Mouse (Mus musculus) monocyte, adult 2 months (primary cell): ENCODE data around the gene Setd3.

Experiments used
- DNase-seq, 2 experiments: peaks; one replicate each; pipeline ENCODE4 v3.0.0; 2022; ENCODE audit warnings: low spot score in 2 of 2, low read depth in 1 of 2

Setd3 gene

GRCm38 (mm10) chr12:108203895-108204294, 24.8 kb upstream of the Setd3 start:
- DNase-seq, result no peak

- no peak for DNase-seq
Observed at GRCm38 (mm10) chr12:108200094-108200493, 21.0 kb upstream of the Setd3 start.

DNA sequence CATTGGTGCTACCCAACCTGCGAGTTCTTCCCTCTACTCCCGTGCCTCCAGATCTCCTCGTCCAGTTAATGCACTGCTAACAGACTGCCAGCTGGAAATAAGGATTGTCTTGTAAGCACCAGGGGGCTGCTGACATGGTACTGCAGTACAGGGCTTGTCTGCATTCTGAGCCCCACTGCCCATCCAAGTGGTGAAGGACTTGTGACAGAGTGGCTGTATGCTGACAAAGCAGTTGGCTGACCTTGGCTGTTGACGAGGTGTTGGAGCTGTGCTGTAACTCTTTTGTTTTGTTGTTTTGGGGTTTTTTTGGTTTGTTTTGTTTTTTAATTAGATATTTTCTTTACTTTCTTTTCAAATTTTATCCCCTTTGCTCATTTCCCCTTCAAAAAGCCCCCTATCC, 19.3 kb upstream of the Setd3 start:
- no peak for DNase-seq

DNA sequence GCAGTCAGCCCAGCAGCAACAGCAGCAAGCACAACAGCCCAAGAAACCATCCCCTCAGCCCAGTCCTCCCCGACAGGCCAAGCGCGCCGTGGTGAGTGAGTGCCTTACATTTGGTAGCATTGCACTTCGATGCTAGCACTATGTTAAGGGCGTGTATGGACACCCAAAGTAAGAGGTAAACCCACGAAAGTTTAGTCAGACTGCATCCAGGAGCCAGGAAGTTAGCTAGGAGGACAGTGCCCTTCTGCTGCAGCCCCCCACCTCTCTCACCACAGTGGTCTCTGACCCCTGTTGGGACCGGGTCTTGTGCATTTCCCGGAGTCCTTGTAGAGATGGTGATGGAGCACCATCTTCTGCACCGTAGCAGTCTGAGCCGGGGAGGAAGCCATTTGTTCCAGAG, 16.6 kb upstream of the Setd3 start:
- no peak for DNase-seq

DNA sequence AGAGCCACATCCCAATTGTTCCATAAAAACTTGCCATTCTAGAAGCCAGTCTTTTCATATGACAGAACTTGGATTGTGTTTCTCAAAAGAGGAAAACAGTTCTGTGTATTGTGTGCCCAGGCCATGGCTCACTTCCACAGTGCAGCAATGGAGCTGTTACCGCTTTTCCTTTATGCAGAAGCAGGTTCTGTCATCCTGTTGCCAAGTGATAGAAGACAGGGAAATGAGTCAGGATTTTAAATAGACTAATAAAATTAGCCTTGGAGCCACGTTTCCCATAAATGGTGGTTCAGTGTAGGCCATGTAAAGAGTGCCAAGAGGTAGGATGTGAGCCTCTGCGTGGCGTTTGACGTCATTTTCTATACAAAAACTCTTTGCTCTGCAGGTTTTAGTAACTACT, 14.8 kb upstream of the Setd3 start:
- no peak for DNase-seq

- DNase-seq, result no peak
Observed at GRCm38 (mm10) chr12:108187541-108188091, 8.5 kb upstream of the Setd3 start.

- DNase-seq, result no peak
Observed at GRCm38 (mm10) chr12:108181716-108182115, 2.6 kb upstream of the Setd3 start.

GRCm38 (mm10) chr12:108179321-108180266, 480 bp upstream of the Setd3 start, which contains the start of gene Ccnk:
Gene Ccnk, plus strand, starts transcription at chr12:108179579.
- DNase-seq, result peak; percentile 98

DNA sequence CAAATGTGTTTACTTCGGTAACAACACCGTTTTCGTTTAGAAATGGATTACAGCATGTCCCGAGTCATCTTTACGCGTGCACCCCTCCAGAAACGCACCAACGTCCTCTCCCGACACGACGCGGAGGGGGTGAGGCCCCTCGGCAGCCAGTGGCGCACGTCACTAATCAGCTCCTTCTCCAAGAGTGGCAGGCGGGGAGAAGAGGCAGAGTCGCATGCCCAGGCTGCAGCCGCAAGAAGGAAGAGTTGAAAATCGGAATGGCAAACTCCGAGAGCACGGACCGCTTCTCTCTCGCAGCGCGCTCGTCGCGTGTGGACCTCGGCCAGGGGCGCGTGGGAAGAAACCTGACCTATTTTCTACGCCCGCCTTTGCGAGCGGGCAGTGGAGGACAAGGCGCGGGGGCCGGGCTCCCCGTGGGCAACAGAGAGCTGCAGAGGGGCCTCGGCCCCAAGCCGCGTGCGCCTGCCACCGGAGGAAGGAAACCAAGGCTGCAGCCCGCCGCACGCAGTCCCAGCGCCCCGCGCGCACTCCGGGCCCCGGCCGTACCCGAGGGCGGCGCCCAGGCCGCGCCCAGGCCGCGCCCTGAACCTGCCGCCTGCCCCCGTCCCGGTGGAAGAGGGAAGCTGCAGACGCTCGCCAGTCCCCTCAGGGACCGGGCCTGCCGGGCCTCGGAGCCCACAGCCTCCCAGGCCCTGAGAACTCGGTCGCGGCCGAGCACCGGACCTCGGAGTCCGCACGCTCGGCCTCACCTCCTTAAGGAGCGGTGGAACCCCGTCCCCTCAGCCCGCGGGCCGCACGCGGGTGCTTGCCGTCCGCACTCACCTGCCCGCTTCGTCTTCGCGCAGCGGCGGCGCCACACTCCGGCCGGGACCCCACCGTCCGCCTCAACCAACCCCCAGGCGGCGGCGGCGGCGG, 526 bp downstream of the Setd3 start:
- DNase-seq, result peak; percentile 4 to 8

DNA sequence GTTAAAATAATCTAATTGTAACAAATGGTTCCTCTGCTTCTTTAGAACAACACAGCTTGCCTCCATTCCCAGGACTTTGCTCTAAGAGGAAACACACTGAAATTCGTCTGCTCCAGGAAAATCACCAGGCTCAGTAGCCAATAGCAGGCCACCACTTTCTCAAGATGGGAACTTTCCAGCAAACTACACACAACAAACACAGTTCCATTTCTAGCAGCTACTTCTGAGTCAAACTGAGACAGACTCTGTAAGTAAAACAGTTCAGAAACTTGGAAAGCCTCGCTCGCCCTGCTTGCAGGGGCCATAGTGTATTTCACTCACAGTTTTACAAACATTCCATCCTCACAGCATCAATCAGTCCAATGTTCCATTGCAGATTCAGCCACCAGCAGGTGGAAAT, 2.7 kb downstream of the Setd3 start:
- no peak for DNase-seq

GRCm38 (mm10) chr12:108174606-108175505, 4.3 kb downstream of the Setd3 start:
- no peak for DNase-seq

GRCm38 (mm10) chr12:108172639-108173038, 6.5 kb downstream of the Setd3 start:
- DNase-seq, result no peak

GRCm38 (mm10) chr12:108171336-108171735, 7.8 kb downstream of the Setd3 start:
- DNase-seq, result no peak

DNA sequence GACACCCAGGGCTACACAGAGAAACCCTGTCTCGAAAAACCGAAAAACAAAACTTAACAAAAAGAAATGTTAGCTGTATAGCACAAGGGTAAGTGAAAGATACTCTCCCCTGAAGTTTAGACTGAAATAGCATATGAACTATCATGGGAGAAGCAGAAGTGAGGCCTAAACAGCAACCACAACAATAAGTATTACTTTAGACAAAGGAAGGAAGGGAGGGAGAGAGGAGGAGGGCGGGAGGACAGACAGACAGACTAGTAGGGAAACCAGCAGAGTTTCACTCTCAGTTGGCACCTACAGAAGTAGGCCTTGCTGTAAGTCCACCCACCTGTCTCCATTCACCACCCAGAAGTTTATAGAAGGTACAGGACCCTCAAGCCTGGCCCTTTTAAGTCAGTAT, 8.6 kb downstream of the Setd3 start:
- DNase-seq, result no peak

- no peak for DNase-seq
Observed at GRCm38 (mm10) chr12:108168909-108169308, 10.2 kb downstream of the Setd3 start.

- DNase-seq, result no peak
Observed at GRCm38 (mm10) chr12:108163706-108164105, 15.4 kb downstream of the Setd3 start.

DNA sequence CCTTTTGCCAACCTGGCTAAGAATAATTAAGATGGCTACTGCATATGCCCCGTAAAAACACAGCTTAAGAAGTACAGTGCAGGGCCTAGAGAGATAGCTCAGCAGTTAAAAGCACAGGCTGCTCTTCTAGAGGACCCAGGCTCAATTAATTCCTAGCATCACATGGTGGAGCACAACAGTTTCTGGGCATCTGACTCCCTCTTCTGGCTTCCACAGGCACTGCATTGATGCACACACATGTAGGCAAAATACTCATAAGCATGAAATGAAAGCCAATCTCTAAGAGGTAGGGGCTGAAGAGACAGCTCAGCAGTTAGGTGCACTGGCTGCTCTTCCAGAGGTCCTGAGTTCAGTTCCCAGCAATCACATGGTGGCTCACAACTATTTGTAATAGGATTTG, 17.1 kb downstream of the Setd3 start:
- DNase-seq, result no peak

DNA sequence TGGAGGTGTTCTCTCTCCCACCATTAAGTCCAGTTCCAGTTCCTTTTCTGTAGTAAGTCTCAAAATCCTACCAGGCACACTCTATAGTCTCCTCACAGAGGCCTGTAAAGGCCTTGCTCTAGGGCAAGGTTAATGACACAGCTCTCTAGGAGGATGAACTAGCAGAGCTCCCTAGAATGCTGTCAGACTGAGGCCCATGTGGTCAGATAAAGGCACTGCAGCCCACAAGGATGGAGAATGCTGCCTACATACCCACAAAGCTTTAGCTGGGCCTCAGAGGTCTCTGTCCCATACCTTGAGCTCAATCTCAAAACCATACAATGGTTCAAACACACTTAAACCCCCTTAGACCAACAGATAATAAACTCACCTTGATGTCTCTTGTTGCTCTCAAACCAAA, 19.3 kb downstream of the Setd3 start:
- DNase-seq, result no peak

GRCm38 (mm10) chr12:108152743-108153142, 26.4 kb downstream of the Setd3 start:
- no peak for DNase-seq

GRCm38 (mm10) chr12:108149764-108150163, 29.4 kb downstream of the Setd3 start:
- DNase-seq, result no peak
